Mouse (Mus musculus) spleen, embryonic (tissue): ENCODE results near the gene Ctsf.
"Not testable (repeated sequence)": the region's sequence is repeated elsewhere in the genome, so short reads cannot be mapped to it uniquely, and the experiment has no call there.

Experiments
- CTCF ChIA-PET: fragments of 350-600 bp; sonication (Branson Sonifier 250); formaldehyde crosslinking; loops from one replicate; lab custom pipeline; 2022; lab: Charles Lee

The Ctsf gene

GRCm38 (mm10) chr19:4847490-4847889 is 7.4 kb upstream of the Ctsf start:
- CTCF ChIA-PET: interaction anchor here (0.7 kb wide), 1 partner anchor 561 kb away, joined by 4 read pairs; no protein-coding TSS in a partner anchor

GRCm38 (mm10) chr19:4849800-4850199 is 5.1 kb upstream of the Ctsf start:
- CTCF ChIA-PET: no interaction called here

DNA sequence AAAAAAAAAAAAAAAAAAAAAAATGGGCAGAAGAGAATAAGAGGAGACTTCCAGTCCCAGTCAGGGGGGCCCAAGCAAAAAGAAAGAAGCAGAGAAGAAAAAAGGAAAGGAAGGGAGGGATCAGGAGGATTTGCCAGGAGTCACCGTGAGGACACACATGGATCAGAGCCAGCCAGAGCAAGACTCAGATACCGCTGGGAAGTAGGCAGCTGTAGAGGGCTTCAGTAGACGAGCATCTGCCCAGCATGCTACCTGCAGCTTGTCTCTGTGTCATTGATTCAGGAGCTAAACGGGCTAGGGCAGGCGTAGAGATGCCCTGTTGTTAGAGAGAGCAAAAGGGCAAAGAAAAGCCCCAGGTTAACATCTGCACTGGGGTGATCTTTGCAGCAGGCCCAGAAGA is 4.6 kb upstream of the Ctsf start:
- CTCF ChIA-PET: no interaction called here

DNA sequence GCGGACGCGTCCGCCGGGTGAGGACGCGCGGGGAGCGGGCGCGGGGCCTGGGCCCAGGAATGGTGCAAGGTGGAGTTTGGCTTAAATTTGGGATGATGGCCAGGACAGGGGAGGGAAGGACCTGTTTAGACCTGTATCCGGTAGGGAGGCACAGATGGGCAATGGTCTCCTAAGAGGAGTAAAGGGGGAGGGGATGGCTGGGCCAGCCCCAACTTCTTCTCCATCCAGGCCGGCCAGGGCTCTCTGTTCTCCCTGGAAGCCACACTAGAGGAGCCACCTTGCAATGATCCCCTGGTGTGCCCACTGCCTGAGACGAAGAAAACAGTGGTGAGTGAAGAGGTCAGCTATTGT is 515 bp downstream of the Ctsf start:
- CTCF ChIA-PET: interaction anchor here (0.5 to 0.6 kb wide), 2 partner anchors 115 to 657 kb away, joined by 5 read pairs; no protein-coding TSS in a partner anchor

- CTCF ChIA-PET: no interaction called here
These were observed 1.0 kb downstream of the Ctsf start for GRCm38 (mm10) chr19:4855951-4856350.

- CTCF ChIA-PET: interaction anchor here (0.5 kb wide), 1 partner anchor 253 kb away, joined by 5 read pairs; no protein-coding TSS in a partner anchor
These were observed 4.2 kb downstream of the Ctsf start for GRCm38 (mm10) chr19:4859081-4859480.

- CTCF ChIA-PET: no interaction called here
These were observed 8.1 kb downstream of the Ctsf start for GRCm38 (mm10) chr19:4863048-4863447.

GRCm38 (mm10) chr19:4865147-4865546 is 10.2 kb downstream of the Ctsf start:
- CTCF ChIA-PET: no interaction called here

DNA sequence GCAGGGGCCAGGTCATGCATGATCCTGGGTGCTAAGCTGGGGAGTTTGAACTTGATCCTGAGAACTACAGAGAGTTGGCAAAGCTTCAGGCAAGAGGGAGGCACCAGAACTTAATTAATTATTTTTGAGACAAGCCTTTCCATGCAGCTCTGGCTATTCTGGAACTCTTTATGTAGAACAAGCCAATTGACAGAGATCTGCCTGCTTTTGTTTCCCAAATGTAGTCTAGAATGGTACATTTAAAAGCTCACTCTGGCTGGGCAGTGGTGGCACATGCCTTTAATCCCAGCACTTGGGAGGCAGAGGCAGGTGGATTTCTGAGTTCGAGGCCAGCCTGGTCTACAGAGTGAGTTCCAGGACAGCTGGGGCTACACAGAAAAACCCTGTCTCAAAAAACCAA is 19.7 kb downstream of the Ctsf start:
- CTCF ChIA-PET: not testable (repeated sequence)

DNA sequence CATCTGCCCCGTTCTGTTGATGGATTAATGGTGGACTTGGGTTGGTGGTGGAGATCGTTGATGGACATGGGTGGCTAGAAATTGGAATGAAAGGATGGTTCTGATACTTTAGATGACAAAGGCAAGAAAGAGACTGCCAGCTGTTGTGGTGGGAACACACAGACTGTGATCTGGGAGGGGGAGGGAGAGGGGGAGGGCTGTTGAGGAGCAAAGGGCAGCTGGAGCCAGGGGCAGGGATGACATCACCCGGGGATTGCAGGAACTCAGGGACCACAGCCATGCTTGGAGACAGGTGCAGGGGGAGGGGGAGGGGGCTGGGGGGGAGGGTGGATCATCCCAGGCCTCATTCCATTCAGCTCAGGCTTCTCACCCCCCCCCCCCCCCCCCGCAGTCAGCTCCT is 21.3 kb downstream of the Ctsf start:
- CTCF ChIA-PET: no interaction called here

GRCm38 (mm10) chr19:4876755-4877154 is 21.8 kb downstream of the Ctsf start:
- CTCF ChIA-PET: no interaction called here

GRCm38 (mm10) chr19:4877785-4878184 is 22.9 kb downstream of the Ctsf start, which contains the start of gene Actn3:
Gene Actn3 (minus strand): TSS chr19:4877909.
- CTCF ChIA-PET: interaction anchor here (0.5 kb wide), 1 partner anchor 375 kb away, joined by 3 read pairs; no protein-coding TSS in a partner anchor

DNA sequence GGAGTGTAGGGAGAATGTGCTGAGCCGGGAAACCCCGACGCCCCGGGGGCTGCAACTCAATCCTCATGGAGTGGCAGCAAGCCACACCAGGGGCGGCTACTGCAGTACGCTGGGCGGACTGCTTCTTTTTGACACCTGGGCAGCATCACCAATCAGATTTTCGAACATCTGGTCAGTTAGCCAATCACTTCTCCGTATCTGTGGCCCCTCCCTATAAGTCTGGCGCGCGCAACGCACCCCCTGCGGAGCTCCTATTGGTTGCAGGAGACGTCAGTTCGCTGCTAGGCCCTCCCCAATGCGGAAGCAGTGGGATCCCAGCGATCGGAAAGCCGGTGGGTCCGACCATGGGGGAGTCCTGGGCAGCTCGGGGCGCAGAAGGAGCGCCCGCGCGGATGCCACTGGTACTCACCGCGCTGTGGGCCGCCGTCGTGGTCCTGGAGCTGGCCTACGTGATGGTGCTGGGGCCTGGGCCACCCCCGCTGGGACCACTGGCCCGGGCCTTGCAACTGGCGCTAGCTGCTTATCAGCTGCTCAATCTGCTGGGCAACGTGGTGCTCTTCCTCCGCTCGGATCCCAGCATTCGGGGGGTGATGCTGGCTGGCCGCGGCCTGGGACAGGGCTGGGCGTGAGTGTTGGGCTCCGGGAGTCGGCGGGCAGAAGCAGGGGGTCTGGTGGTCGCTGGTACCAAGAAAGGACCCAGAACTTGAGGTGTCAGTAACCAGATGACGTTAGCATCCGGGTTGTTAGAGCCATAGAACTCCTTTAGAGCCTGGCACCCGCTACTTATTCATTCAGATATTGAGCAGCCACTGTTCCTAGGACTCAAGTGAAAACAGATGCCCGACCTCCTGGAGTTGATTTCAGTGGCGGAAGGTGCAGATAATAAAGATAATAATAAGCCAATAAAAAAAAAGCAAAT is 23.7 kb downstream of the Ctsf start, which contains the start of gene Zdhhc24:
Gene Zdhhc24, plus strand, starts transcription at position 264 of the 919 bp plus-strand sequence.
- CTCF ChIA-PET: interaction anchor here (0.5 kb wide), 2 partner anchors 376 to 549 kb away, joined by 3 to 8 read pairs; no protein-coding TSS in a partner anchor

GRCm38 (mm10) chr19:4879324-4879703 is 24.4 kb downstream of the Ctsf start:
- CTCF ChIA-PET: no interaction called here

- CTCF ChIA-PET: no interaction called here
These were observed 29.0 kb downstream of the Ctsf start for GRCm38 (mm10) chr19:4883961-4884360.

- CTCF ChIA-PET: no interaction called here
These were observed 34.9 kb downstream of the Ctsf start for GRCm38 (mm10) chr19:4889791-4890190.

- CTCF ChIA-PET: no interaction called here
These were observed 36.9 kb downstream of the Ctsf start for GRCm38 (mm10) chr19:4891798-4892197.

GRCm38 (mm10) chr19:4896780-4897520 is 42.0 kb downstream of the Ctsf start:
- CTCF ChIA-PET: interaction anchor here (0.9 kb wide), 1 partner anchor 12 kb away, joined by 3 read pairs; no protein-coding TSS in a partner anchor

DNA sequence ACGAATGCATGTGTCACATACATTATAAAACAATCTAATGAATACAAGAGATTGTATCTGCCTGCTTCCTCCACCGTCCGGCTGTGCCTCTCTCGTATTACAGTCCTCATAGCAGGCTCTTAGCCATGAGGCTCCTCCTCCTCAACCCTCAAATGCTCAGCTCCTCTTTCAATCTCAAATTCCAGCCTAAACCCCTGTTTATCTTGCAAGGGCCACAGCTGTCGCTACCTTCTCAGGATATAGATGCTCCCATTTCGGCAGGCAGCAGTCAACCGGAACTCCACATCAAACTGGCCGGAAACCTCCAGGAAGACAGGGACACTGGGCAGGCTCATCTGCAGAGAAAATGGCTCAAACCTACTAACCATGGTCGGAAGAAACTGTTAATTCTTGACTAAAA is 44.0 kb downstream of the Ctsf start:
- CTCF ChIA-PET: no interaction called here

DNA sequence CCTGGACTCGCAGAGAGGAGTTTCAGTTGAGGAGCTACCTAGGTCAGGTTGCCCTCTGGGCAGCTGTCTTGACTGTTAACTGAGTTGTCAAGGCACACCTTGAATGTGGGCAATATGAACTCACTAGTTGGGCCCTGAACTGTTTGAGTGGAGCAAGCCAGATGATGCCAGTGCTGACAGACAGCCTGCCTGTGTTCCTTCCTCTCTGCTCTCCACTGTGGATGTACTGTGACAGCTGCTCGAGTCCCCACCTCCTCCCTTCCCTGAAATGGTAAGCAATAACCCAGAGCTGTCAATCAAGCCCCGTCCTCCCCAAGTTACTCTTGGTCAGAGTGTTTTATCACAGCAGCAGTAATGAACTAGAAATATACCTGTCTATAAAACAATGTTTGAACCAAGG is 45.0 kb downstream of the Ctsf start:
- CTCF ChIA-PET: no interaction called here

DNA sequence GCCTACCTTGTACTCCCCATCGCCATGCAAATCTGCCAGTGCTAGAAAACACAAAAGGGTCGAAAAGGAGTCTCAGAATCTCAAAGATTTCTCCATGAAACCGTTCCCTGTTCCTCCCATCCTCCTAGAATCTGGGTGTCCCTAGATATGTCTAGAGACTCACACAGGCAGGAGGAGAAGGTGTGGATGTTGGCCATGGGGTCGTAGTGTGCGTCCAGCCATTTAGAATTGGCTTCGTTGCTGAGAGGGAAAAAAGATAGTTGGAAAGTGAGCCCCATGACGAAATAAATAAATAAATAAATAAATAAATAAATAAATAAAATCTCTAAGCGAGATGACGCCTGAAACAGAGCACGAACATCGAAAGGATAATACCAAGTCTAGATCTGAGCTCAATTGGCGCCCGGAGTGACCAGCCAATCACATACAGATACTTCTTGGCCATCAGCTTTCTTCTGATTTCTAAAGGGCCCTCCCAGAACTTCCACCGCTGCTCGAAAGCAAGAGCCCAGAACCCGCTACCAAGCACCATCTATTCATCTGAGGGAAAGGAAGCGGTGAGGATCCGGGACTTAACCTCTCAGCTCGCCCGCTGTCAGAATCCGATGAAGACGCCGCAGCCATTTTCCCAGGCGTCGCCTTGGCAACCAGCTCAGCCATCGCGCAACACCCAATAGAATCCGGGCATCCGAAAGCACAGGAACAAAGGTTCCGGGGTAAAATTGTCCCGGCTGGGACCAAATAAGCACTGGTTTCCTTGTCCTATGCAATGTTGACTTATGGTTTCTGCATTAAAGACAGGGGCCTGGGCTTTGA is 51.3 kb downstream of the Ctsf start, which contains the start of gene Bbs1:
Gene Bbs1, minus strand, starts transcription at position 650 of the 816 bp plus-strand sequence.
- CTCF ChIA-PET: no interaction called here
